Mouse (Mus musculus): ENCODE measurements around the gene Notch2. TPM values are rescaled to one million over a fixed set of nuclear protein-coding genes. Genes with fewer than 3 reads are reported as not detected.
"Not testable (repeated sequence)": the region's sequence is repeated elsewhere in the genome, so short reads cannot be mapped to it uniquely, and the experiment has no call there.

Notch2 gene
- polyA plus RNA-seq, 1 experiment, result 22.9 TPM

- 73% methylated on average over 8 of the region's 8 CpGs for WGBS
- Histone ChIP-seq H3K27ac (ENCODE audit: control insufficient read depth, insufficient read depth, low read depth, low read length, poor library complexity) (no peak overlapping the region), H3K4me3 (replicated peaks; ENCODE audit: control insufficient read depth, low read depth, low read length) (no peak overlapping the region), H3K4me1 (ENCODE audit: control insufficient read depth, insufficient read depth, low read length) (peaks cover 5% of the 10 kb centered on the region)
- TF ChIP-seq CTCF (IDR thresholded peaks at IDR 0.05; ENCODE audit: control insufficient read depth, insufficient read depth, low read length) (no peak), POLR2A (IDR thresholded peaks at IDR 0.05; ENCODE audit: borderline replicate concordance, control insufficient read depth, low read depth, low read length) (no peak)
These were observed 32.3 kb downstream of the Notch2 start for GRCm38 (mm10) chr3:98045465-98046148.

GRCm38 (mm10) chr3:98046305-98046704, 33.0 kb downstream of the Notch2 start:
- Histone ChIP-seq H3K4me3 (replicated peaks; ENCODE audit: control insufficient read depth, low read depth, low read length) (no peak overlapping the region), H3K27ac (ENCODE audit: control insufficient read depth, insufficient read depth, low read depth, low read length, poor library complexity) (no peak overlapping the region), H3K4me1 (ENCODE audit: control insufficient read depth, insufficient read depth, low read length) (peaks cover 5% of the 10 kb centered on the region)
- TF ChIP-seq POLR2A (IDR thresholded peaks at IDR 0.05; ENCODE audit: borderline replicate concordance, control insufficient read depth, low read depth, low read length), result no peak
- TF ChIP-seq CTCF (IDR thresholded peaks at IDR 0.05; ENCODE audit: control insufficient read depth, insufficient read depth, low read length), result no peak
- WGBS, result 11% methylated on average over 8 of the region's 8 CpGs

GRCm38 (mm10) chr3:98049671-98050070, 36.3 kb downstream of the Notch2 start:
- Histone ChIP-seq H3K4me1 (ENCODE audit: control insufficient read depth, insufficient read depth, low read length) (peaks cover 5% of the 10 kb centered on the region), H3K4me3 (replicated peaks; ENCODE audit: control insufficient read depth, low read depth, low read length) (no peak overlapping the region), H3K27ac (ENCODE audit: control insufficient read depth, insufficient read depth, low read depth, low read length, poor library complexity) (no peak overlapping the region)
- 94% methylated on average over 1 of the region's 1 CpGs for WGBS
- TF ChIP-seq POLR2A (IDR thresholded peaks at IDR 0.05; ENCODE audit: borderline replicate concordance, control insufficient read depth, low read depth, low read length), result no peak
- TF ChIP-seq CTCF (IDR thresholded peaks at IDR 0.05; ENCODE audit: control insufficient read depth, insufficient read depth, low read length), result no peak

- H3K4me1 ChIP-seq (ENCODE audit: control insufficient read depth, insufficient read depth, low read length); H3K27ac ChIP-seq (ENCODE audit: control insufficient read depth, insufficient read depth, low read depth, low read length, poor library complexity); H3K4me3 ChIP-seq (replicated peaks; ENCODE audit: control insufficient read depth, low read depth, low read length): not testable (repeated sequence)
- WGBS, result 91% methylated on average over 7 of the region's 7 CpGs
These were observed 36.8 kb downstream of the Notch2 start for GRCm38 (mm10) chr3:98050086-98050485.

GRCm38 (mm10) chr3:98050492-98051406, 37.4 kb downstream of the Notch2 start:
- H3K27ac ChIP-seq (ENCODE audit: control insufficient read depth, insufficient read depth, low read depth, low read length, poor library complexity), result no peak overlapping the region
- H3K4me1 ChIP-seq (ENCODE audit: control insufficient read depth, insufficient read depth, low read length), result peaks cover 3% of the 10 kb centered on the region; the same call in 1 of the 2 replicates
- no peak overlapping the region for H3K4me3 ChIP-seq (replicated peaks; ENCODE audit: control insufficient read depth, low read depth, low read length)
- WGBS, result 84% methylated on average over 14 of the region's 14 CpGs
- TF ChIP-seq POLR2A (IDR thresholded peaks at IDR 0.05; ENCODE audit: borderline replicate concordance, control insufficient read depth, low read depth, low read length) (no peak), CTCF (IDR thresholded peaks at IDR 0.05; ENCODE audit: control insufficient read depth, insufficient read depth, low read length) (no peak)

GRCm38 (mm10) chr3:98051407-98051968, 38.2 kb downstream of the Notch2 start:
- no peak overlapping the region for H3K4me3 ChIP-seq (replicated peaks; ENCODE audit: control insufficient read depth, low read depth, low read length)
- H3K4me1 ChIP-seq (ENCODE audit: control insufficient read depth, insufficient read depth, low read length), result peaks cover 3% of the 10 kb centered on the region
- TF ChIP-seq CTCF (IDR thresholded peaks at IDR 0.05; ENCODE audit: control insufficient read depth, insufficient read depth, low read length) (no peak), POLR2A (IDR thresholded peaks at IDR 0.05; ENCODE audit: borderline replicate concordance, control insufficient read depth, low read depth, low read length) (no peak)
- WGBS, result 68% methylated on average over 16 of the region's 16 CpGs
- H3K27ac ChIP-seq (ENCODE audit: control insufficient read depth, insufficient read depth, low read depth, low read length, poor library complexity), result no peak overlapping the region

- no peak overlapping the region for H3K4me3 ChIP-seq (replicated peaks; ENCODE audit: control insufficient read depth, low read depth, low read length)
- H3K27ac ChIP-seq (ENCODE audit: control insufficient read depth, insufficient read depth, low read depth, low read length, poor library complexity), result no peak overlapping the region
- no peak for TF ChIP-seq POLR2A (IDR thresholded peaks at IDR 0.05; ENCODE audit: borderline replicate concordance, control insufficient read depth, low read depth, low read length)
- TF ChIP-seq CTCF (IDR thresholded peaks at IDR 0.05; ENCODE audit: control insufficient read depth, insufficient read depth, low read length), result no peak
- peaks cover 5% of the 10 kb centered on the region for H3K4me1 ChIP-seq (ENCODE audit: control insufficient read depth, insufficient read depth, low read length)
- WGBS, result 90% methylated on average over 16 of the region's 16 CpGs
These were observed 39.4 kb downstream of the Notch2 start for GRCm38 (mm10) chr3:98052507-98053430.

Data from bone marrow, adult 2 months (tissue).